Mouse (Mus musculus) forebrain, embryonic 16.5 days (tissue): ENCODE results near the gene Nol8. TPM values are rescaled to one million over a fixed set of nuclear protein-coding genes. Genes with fewer than 3 reads are reported as not detected.

Source experiments
- ATAC-seq: fragments of 200-750 bp; cut with Nextera tagmentation; 2 replicates; pipeline ENCODE4 v1.8.0; 2017; ENCODE audit warnings: mild to moderate bottlenecking, moderate library complexity
- H3K27ac ChIP-seq: fragments of 300-500 bp; sonication (generic); 2 replicates; pipeline ENCODE4 v1.5.1; 2014; ENCODE audit warnings: low read length, control low read depth
- H3K27me3 ChIP-seq: fragments of 300-500 bp; sonication (generic); replicated peaks from 2 replicates; pipeline ENCODE4 v1.6.1; 2014; ENCODE audit warnings: low read length; ENCODE audit not compliant: control insufficient read depth, insufficient read depth
- H3K36me3 ChIP-seq: fragments of 300-500 bp; sonication (generic); 2 replicates; pipeline ENCODE4 v1.6.1; 2014; ENCODE audit not compliant: control insufficient read depth, insufficient read depth
- H3K4me1 ChIP-seq: fragments of 300-500 bp; sonication (generic); replicated peaks from 2 replicates; pipeline ENCODE4 v1.6.1; 2014; ENCODE audit warnings: low read length; ENCODE audit not compliant: control insufficient read depth, insufficient read depth
- H3K4me2 ChIP-seq: fragments of 300-500 bp; sonication (generic); 2 replicates; pipeline ENCODE4 v1.6.1; 2014; ENCODE audit warnings: mild to moderate bottlenecking, low read length, control low read depth
- H3K4me3 ChIP-seq: fragments of 300-500 bp; sonication (generic); replicated peaks from 2 replicates; pipeline ENCODE4 v1.5.1; 2014; ENCODE audit warnings: mild to moderate bottlenecking, low read length, control low read depth
- H3K9ac ChIP-seq: fragments of 300-500 bp; sonication (generic); replicated peaks from 2 replicates; pipeline ENCODE4 v1.6.1; 2014; ENCODE audit warnings: low read depth, low read length, control low read depth
- H3K9me3 ChIP-seq: fragments of 300-500 bp; sonication (generic); 2 replicates; pipeline ENCODE4 v1.6.1; 2016; ENCODE audit warnings: low read length; ENCODE audit not compliant: control insufficient read depth
- WGBS: fragments of 180-500 bp; shearing (Covaris S2); extraction: QIAGEN DNeasy Blood & Tissue Kit; methylation state at CpG from one replicate; pipeline ENCODE4 v1.1.7; 2014; 5-methylcytosine and 5-hydroxymethylcytosine counted together
- polyA plus RNA-seq: library from polyadenylated mRNA; unstranded; fragments of >200 nt; fragmentation: Nextera tagmentation; extraction: Ambion mirVana; gene quantifications from 2 replicates; pipeline ENCODE4 v1.2.1, GENCODE M21; 2015

Gene Nol8
- polyA plus RNA-seq, 1 experiment from 2014 or later = 24.4 TPM

- Histone ChIP-seq H3K9me3 (no peaks in the 10 kb centered on the region), H3K9ac (peak within 1 kb of the TSS; percentile 86), H3K4me1 (peaks cover 24% of the 10 kb centered on the region), H3K27me3 (no peaks in the 10 kb centered on the region), H3K4me3 (peak within 1 kb of the TSS; percentile 92), H3K27ac (peak within 1 kb of the TSS; percentile 66; the same call in 1 of the 2 replicates), H3K4me2 (peak within 1 kb of the TSS; percentile 80), H3K36me3 (peaks cover 11% of the 10 kb centered on the region; the same call in 1 of the 2 replicates)
- 6% methylated on average over 26 of the region's 26 CpGs for WGBS
- ATAC-seq = peak; percentile 100
Measured at GRCm38 (mm10) chr13:49681351-49682232, 28.7 kb downstream of the Nol8 start, which contains the start of gene Iars. Iars (plus strand) TSS chr13:49682100.

- peak overlapping the region; percentile 66; the same call in 1 of the 2 replicates for H3K27ac ChIP-seq
- H3K9me3 ChIP-seq = no peaks in the 10 kb centered on the region
- peaks cover 24% of the 10 kb centered on the region for H3K4me1 ChIP-seq
- 1% methylated on average over 20 of the region's 20 CpGs for whole genome bisulfite sequencing
- peak overlapping the region; percentile 86 for H3K9ac ChIP-seq
- peak overlapping the region; percentile 80 for H3K4me2 ChIP-seq
- peak; percentile 2; the same call in 1 of the 2 replicates for ATAC-seq
- H3K4me3 ChIP-seq = peak overlapping the region; percentile 92
- H3K36me3 ChIP-seq = peaks cover 6% of the 10 kb centered on the region; the same call in 1 of the 2 replicates
- H3K27me3 ChIP-seq = no peaks in the 10 kb centered on the region
Measured at GRCm38 (mm10) chr13:49682233-49682846, 29.5 kb downstream of the Nol8 start.

- Histone ChIP-seq H3K27ac (no peak overlapping the region), H3K4me3 (no peak overlapping the region), H3K4me2 (no peak overlapping the region), H3K36me3 (peaks cover 10% of the 10 kb centered on the region), H3K4me1 (peaks cover 24% of the 10 kb centered on the region), H3K27me3 (no peaks in the 10 kb centered on the region), H3K9ac (no peak overlapping the region), H3K9me3 (no peaks in the 10 kb centered on the region)
- no peak for ATAC-seq
- WGBS = 68% methylated on average over 4 of the region's 4 CpGs
Measured at GRCm38 (mm10) chr13:49684266-49684665, 31.4 kb downstream of the Nol8 start.

GRCm38 (mm10) chr13:49691056-49691455 is 38.2 kb downstream of the Nol8 start:
- Histone ChIP-seq H3K9ac (no peak overlapping the region), H3K4me3 (no peak overlapping the region), H3K27me3 (no peaks in the 10 kb centered on the region), H3K36me3 (peaks cover 36% of the 10 kb centered on the region), H3K4me1 (no peaks in the 10 kb centered on the region), H3K9me3 (no peaks in the 10 kb centered on the region), H3K4me2 (no peak overlapping the region), H3K27ac (no peak overlapping the region)
- WGBS = 95% methylated on average over 5 of the region's 5 CpGs
- ATAC-seq = no peak

GRCm38 (mm10) chr13:49703216-49703779 is 50.4 kb downstream of the Nol8 start:
- Histone ChIP-seq H3K4me1 (peaks cover 2% of the 10 kb centered on the region; the same call in 1 of the 2 replicates), H3K27me3 (no peaks in the 10 kb centered on the region), H3K27ac (no peak overlapping the region), H3K9me3 (no peaks in the 10 kb centered on the region), H3K36me3 (peaks cover 30% of the 10 kb centered on the region), H3K4me2 (no peak overlapping the region), H3K4me3 (no peak overlapping the region), H3K9ac (no peak overlapping the region)
- WGBS = 85% methylated on average over 11 of the region's 11 CpGs
- no peak for ATAC-seq

- no peaks in the 10 kb centered on the region for H3K27me3 ChIP-seq
- 35% methylated on average over 3 of the region's 3 CpGs for WGBS
- no peak overlapping the region for H3K4me3 ChIP-seq
- ATAC-seq = peak; percentile 83
- H3K4me1 ChIP-seq = peaks cover 2% of the 10 kb centered on the region; the same call in 1 of the 2 replicates
- no peak overlapping the region for H3K27ac ChIP-seq
- H3K36me3 ChIP-seq = peaks cover 41% of the 10 kb centered on the region
- no peak overlapping the region for H3K9ac ChIP-seq
- no peaks in the 10 kb centered on the region for H3K9me3 ChIP-seq
- H3K4me2 ChIP-seq = no peak overlapping the region
Measured at GRCm38 (mm10) chr13:49706032-49706690, 53.3 kb downstream of the Nol8 start.

- H3K4me3 ChIP-seq = no peak overlapping the region
- H3K27me3 ChIP-seq = no peaks in the 10 kb centered on the region
- peaks cover 2% of the 10 kb centered on the region; the same call in 1 of the 2 replicates for H3K4me1 ChIP-seq
- no peak overlapping the region for H3K4me2 ChIP-seq
- no peak for ATAC-seq
- WGBS = 91% methylated on average over 8 of the region's 8 CpGs
- H3K9me3 ChIP-seq = no peaks in the 10 kb centered on the region
- H3K27ac ChIP-seq = no peak overlapping the region
- H3K36me3 ChIP-seq = peaks cover 42% of the 10 kb centered on the region
- H3K9ac ChIP-seq = no peak overlapping the region
Measured at GRCm38 (mm10) chr13:49708311-49708710, 55.4 kb downstream of the Nol8 start.

- no peak overlapping the region for H3K9ac ChIP-seq
- no peaks in the 10 kb centered on the region for H3K27me3 ChIP-seq
- no peaks in the 10 kb centered on the region for H3K9me3 ChIP-seq
- ATAC-seq = no peak
- no peaks in the 10 kb centered on the region for H3K4me1 ChIP-seq
- 94% methylated on average over 12 of the region's 12 CpGs for WGBS
- H3K36me3 ChIP-seq = peaks cover 47% of the 10 kb centered on the region
- no peak overlapping the region for H3K4me2 ChIP-seq
- H3K27ac ChIP-seq = no peak overlapping the region
- no peak overlapping the region for H3K4me3 ChIP-seq
Measured at GRCm38 (mm10) chr13:49712047-49712721, 59.3 kb downstream of the Nol8 start.
